12 mouse cellular contexts compared by ENCODE assay signal in genomic region chr10:60931891-60932378, GRCm38 (mm10).
DNase-seq lines count a peak whose midpoint lies in the region; ATAC-seq and TF ChIP-seq lines count a peak whose summit lies in the region.
"Had no signal": no experiment of that assay in that cellular context is flagged by ENCODE, and none has a peak within 500 bp of the region (broad histone marks: within the 10 kb centered on the region; RNA-seq: fewer than 3 reads in every experiment).

No protein-coding gene starts in this region.

- 0 out of 2 replicates have a peak overlapping the region, but pooled peaks have one; percentile 42 for H3K27ac ChIP-seq in kidney, postnatal 0 days
- H3K27ac ChIP-seq in kidney, embryonic 14.5 days (ENCODE audit: low read depth, low read length) = no peak overlapping the region
- H3K27ac ChIP-seq in liver, embryonic 16.5 days (ENCODE audit: low read length) = no peak overlapping the region; the same call in 1 of the 2 replicates
- no peak overlapping the region for H3K27ac ChIP-seq in hindbrain, embryonic 11.5 days (ENCODE audit: low read depth, low read length)
- H3K27ac ChIP-seq: forebrain, embryonic 15.5 days; intestine, embryonic 15.5 days; limb, embryonic 15.5 days had no signal

- WGBS in kidney, postnatal 0 days = 52% methylated on average over 22 of the region's 22 CpGs
- 59% methylated on average over 22 of the region's 22 CpGs for WGBS in kidney, embryonic 14.5 days
- 19% methylated on average over 22 of the region's 22 CpGs for WGBS in liver, embryonic 16.5 days (ENCODE audit: insufficient replicate concordance)
- 63% methylated on average over 22 of the region's 22 CpGs for WGBS in hindbrain, embryonic 11.5 days

- ATAC-seq in kidney, postnatal 0 days (replicated peaks; ENCODE audit: low FRiP score, low read depth) = no peak
- ATAC-seq in kidney, embryonic 14.5 days (ENCODE audit: low FRiP score, low TSS enrichment) = no peak
- peak; percentile 63 for ATAC-seq in common myeloid progenitor, adult 5-6 weeks (replicated peaks; ENCODE audit: low read depth, poor library complexity, severe bottlenecking)
- ATAC-seq in liver, embryonic 16.5 days (ENCODE audit: low read depth) = no peak
- no peak for ATAC-seq in hindbrain, embryonic 11.5 days (ENCODE audit: low FRiP score)
- ATAC-seq: forebrain, embryonic 15.5 days; intestine, embryonic 15.5 days had no signal

- peaks cover 14% of the 10 kb centered on the region for H3K4me1 ChIP-seq in kidney, postnatal 0 days (replicated peaks; ENCODE audit: insufficient read depth, low read length)
- H3K4me1 ChIP-seq in kidney, embryonic 14.5 days (ENCODE audit: control insufficient read depth, insufficient read depth, low read length) = peaks cover 28% of the 10 kb centered on the region
- H3K4me1 ChIP-seq in liver, embryonic 16.5 days (ENCODE audit: control insufficient read depth, low read depth, low read length) = no peaks in the 10 kb centered on the region; the same call in 1 of the 2 replicates
- peaks cover 8% of the 10 kb centered on the region; the same call in 1 of the 2 replicates for H3K4me1 ChIP-seq in hindbrain, embryonic 11.5 days (replicated peaks; ENCODE audit: control insufficient read depth, insufficient read depth, low read length)

- TF ChIP-seq CTCF in kidney, postnatal 0 days (IDR thresholded peaks at IDR 0.05; ENCODE audit: low read depth) = no peak

- no peak overlapping the region for H3K4me2 ChIP-seq in kidney, postnatal 0 days (ENCODE audit: low read length)
- H3K4me2 ChIP-seq in kidney, embryonic 14.5 days (replicated peaks; ENCODE audit: low read depth, low read length) = no peak overlapping the region
- peak overlapping the region; percentile 27; the same call in 1 of the 2 replicates for H3K4me2 ChIP-seq in liver, embryonic 16.5 days (ENCODE audit: low read depth, low read length)
- H3K4me2 ChIP-seq in hindbrain, embryonic 11.5 days (replicated peaks; ENCODE audit: low read depth, low read length) = no peak overlapping the region
- H3K4me2 ChIP-seq: forebrain, embryonic 15.5 days; intestine, embryonic 15.5 days; limb, embryonic 15.5 days had no signal

- H3K36me3 ChIP-seq in kidney, postnatal 0 days (ENCODE audit: insufficient read depth, low read length) = no peaks in the 10 kb centered on the region
- H3K36me3 ChIP-seq in kidney, embryonic 14.5 days (ENCODE audit: control insufficient read depth, insufficient read depth, low read length) = no peaks in the 10 kb centered on the region
- H3K36me3 ChIP-seq in liver, embryonic 16.5 days (ENCODE audit: control insufficient read depth, insufficient read depth) = no peaks in the 10 kb centered on the region
- H3K36me3 ChIP-seq in hindbrain, embryonic 11.5 days (ENCODE audit: control insufficient read depth, insufficient read depth, low read length) = no peaks in the 10 kb centered on the region
- H3K36me3 ChIP-seq: forebrain, embryonic 15.5 days; intestine, embryonic 15.5 days; limb, embryonic 15.5 days had no signal

- no peaks in the 10 kb centered on the region for H3K9me3 ChIP-seq in kidney, postnatal 0 days (replicated peaks; ENCODE audit: low read length)
- H3K9me3 ChIP-seq in kidney, embryonic 14.5 days (ENCODE audit: control insufficient read depth, low read length) = no peaks in the 10 kb centered on the region
- H3K9me3 ChIP-seq in liver, embryonic 16.5 days (replicated peaks; ENCODE audit: control insufficient read depth, low read length) = no peaks in the 10 kb centered on the region
- H3K9me3 ChIP-seq in hindbrain, embryonic 11.5 days (ENCODE audit: control insufficient read depth, low read length) = no peaks in the 10 kb centered on the region
- H3K9me3 ChIP-seq: forebrain, embryonic 15.5 days; intestine, embryonic 15.5 days; limb, embryonic 15.5 days had no signal

- no peak for DNase-seq in kidney, postnatal 0 days (ENCODE audit: low spot score)
- peak; percentile 53 to 64 for DNase-seq in B cell, adult 2 months
- DNase-seq in urinary bladder, postnatal 4 days (ENCODE audit: low spot score in 2 of 2) = no peak
- DNase-seq in hindbrain, embryonic 11.5 days (ENCODE audit: low spot score) = no peak
- no peak for DNase-seq in kidney, adult 8-10 months
- DNase-seq: cerebellum, adult 11 months had no signal

- H3K27me3 ChIP-seq in kidney, postnatal 0 days (ENCODE audit: insufficient read depth, low read length) = no peaks in the 10 kb centered on the region
- H3K27me3 ChIP-seq in kidney, embryonic 14.5 days (ENCODE audit: control insufficient read depth, insufficient read depth, low read length) = 0 out of 2 replicates have a peak, but pooled peaks cover 4% of the 10 kb centered on the region
- no peaks in the 10 kb centered on the region for H3K27me3 ChIP-seq in liver, embryonic 16.5 days (ENCODE audit: control insufficient read depth, insufficient read depth, low read depth, low read length)
- peaks cover 58% of the 10 kb centered on the region for H3K27me3 ChIP-seq in hindbrain, embryonic 11.5 days (ENCODE audit: control insufficient read depth, insufficient read depth, low read length)
- H3K27me3 ChIP-seq: forebrain, embryonic 15.5 days had no signal

- H3K4me3 ChIP-seq in kidney, postnatal 0 days (replicated peaks; ENCODE audit: low read depth, low read length) = no peak overlapping the region
- no peak overlapping the region for H3K4me3 ChIP-seq in kidney, embryonic 14.5 days (ENCODE audit: low read length)
- no peak overlapping the region for H3K4me3 ChIP-seq in liver, embryonic 16.5 days (ENCODE audit: low read depth, low read length)
- no peak overlapping the region for H3K4me3 ChIP-seq in hindbrain, embryonic 11.5 days (ENCODE audit: low read depth, low read length)
- H3K4me3 ChIP-seq: forebrain, embryonic 15.5 days; intestine, embryonic 15.5 days; limb, embryonic 15.5 days had no signal

- H3K9ac ChIP-seq in kidney, postnatal 0 days (ENCODE audit: low read depth, low read length) = no peak overlapping the region
- no peak overlapping the region for H3K9ac ChIP-seq in kidney, embryonic 14.5 days (ENCODE audit: low read depth, low read length)
- H3K9ac ChIP-seq in liver, embryonic 16.5 days (ENCODE audit: low read depth, low read length) = no peak overlapping the region
- H3K9ac ChIP-seq in hindbrain, embryonic 11.5 days (ENCODE audit: low read depth, low read length) = no peak overlapping the region
- H3K9ac ChIP-seq: forebrain, embryonic 15.5 days; intestine, embryonic 15.5 days; limb, embryonic 15.5 days had no signal

Comparison
In these comparisons a context has a peak if more than half of its experiments do, and no peak if none do; other contexts are left out.
1. DNase-seq: peak in B cell, adult 2 months (2 of 2); none in kidney, postnatal 0 days (single experiment), urinary bladder, postnatal 4 days (0 of 2), hindbrain, embryonic 11.5 days (single experiment) and kidney, adult 8-10 months (0 of 2).